9 mouse cellular contexts compared by ENCODE assay signal in the genomic region with DNA sequence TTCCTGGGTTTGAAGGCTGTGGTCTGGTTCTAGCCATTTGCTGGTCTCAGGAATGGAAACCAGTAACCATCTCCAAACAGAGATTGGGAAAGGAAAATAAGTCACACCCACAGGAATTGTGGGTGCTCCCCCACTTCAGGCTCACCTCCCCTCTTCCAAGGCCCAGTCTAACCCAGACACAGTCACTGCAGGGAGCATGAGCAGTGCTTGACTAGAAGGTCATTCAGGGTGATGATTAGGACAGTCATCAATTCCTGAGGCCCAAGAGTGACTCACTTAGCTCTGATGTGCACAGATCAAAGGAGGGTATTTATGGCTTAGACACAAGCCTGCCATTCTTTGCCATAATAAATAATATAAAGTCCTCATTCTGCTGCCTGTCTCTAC.
DNase-seq lines count a peak whose midpoint lies in the region; ATAC-seq and TF ChIP-seq lines count a peak whose summit lies in the region.
"Had no signal": no experiment of that assay in that cellular context is flagged by ENCODE, and none has a peak within 500 bp of the region (broad histone marks: within the 10 kb centered on the region; RNA-seq: fewer than 3 reads in every experiment).

No protein-coding gene starts in this region.

- ATAC-seq in forebrain, embryonic 16.5 days, result no peak
- ATAC-seq in granulocyte monocyte progenitor cell, adult 5-6 weeks (replicated peaks; ENCODE audit: poor library complexity, severe bottlenecking), result peak; percentile 28

- no peaks in the 10 kb centered on the region for H3K9me3 ChIP-seq in forebrain, embryonic 10.5 days
- H3K9me3 ChIP-seq in forebrain, embryonic 16.5 days (ENCODE audit: control insufficient read depth, low read length), result no peaks in the 10 kb centered on the region
- no peaks in the 10 kb centered on the region for H3K9me3 ChIP-seq in MEL (replicated peaks; ENCODE audit: insufficient read depth, low read length)

- no peaks in the 10 kb centered on the region for H3K79me2 ChIP-seq in MEL (ENCODE audit: control insufficient read depth, insufficient read depth, low read length, poor library complexity)

- no peak overlapping the region for H3K4me2 ChIP-seq in forebrain, embryonic 16.5 days (ENCODE audit: low read length)

- H3K4me1 ChIP-seq in forebrain, embryonic 10.5 days, result peaks cover 26% of the 10 kb centered on the region
- H3K4me1 ChIP-seq in forebrain, embryonic 16.5 days (replicated peaks; ENCODE audit: control insufficient read depth, insufficient read depth, low read length), result peaks cover 3% of the 10 kb centered on the region
- peaks cover 0 to 5% of the 10 kb centered on the region in 2 experiments; a peak in 1 of 4 replicates for H3K4me1 ChIP-seq in MEL (ENCODE audit: control insufficient read depth in 1 of 2, insufficient read depth in 2 of 2, low read length in 2 of 2)
- peaks cover 8% of the 10 kb centered on the region for H3K4me1 ChIP-seq in thymus, adult 2 months (replicated peaks; ENCODE audit: control insufficient read depth, insufficient read depth, low read length)

- DNase-seq in forebrain, embryonic 10.5 days (ENCODE audit: extremely low spot score, low spot score), result no peak
- DNase-seq in layer of hippocampus, adult 11-12 months (ENCODE audit: low spot score), result peak; percentile 26
- no peak for DNase-seq in layer of hippocampus, adult 18-20 months (ENCODE audit: low spot score in 2 of 2)
- DNase-seq in MEL (ENCODE audit: low read depth, low spot score), result no peak
- DNase-seq in thymus, postnatal 10 days (ENCODE audit: low spot score in 2 of 2), result no peak
- DNase-seq in thymus, adult 2 months, result no peak

- TF ChIP-seq CTCF in MEL (IDR thresholded peaks at IDR 0.05 in 2 of 3, conservative IDR thresholded peaks at IDR 0.05 in 1 of 3; ENCODE audit: control insufficient read depth in 1 of 3, insufficient read depth in 1 of 3, low read depth in 2 of 3, low read length in 3 of 3, poor library complexity in 1 of 3, severe bottlenecking in 1 of 3), result no peak
- no peak for TF ChIP-seq CTCF in thymus, adult 2 months (IDR thresholded peaks at IDR 0.05; ENCODE audit: borderline replicate concordance, control insufficient read depth, extremely low read depth, insufficient read depth, low read length, poor library complexity)

- no peak overlapping the region for H3K9ac ChIP-seq in forebrain, embryonic 16.5 days (replicated peaks; ENCODE audit: low read depth, low read length)
- peak overlapping the region; percentile 59; the same call in 1 of the 2 replicates for H3K9ac ChIP-seq in MEL (ENCODE audit: control insufficient read depth, low read depth, low read length, poor library complexity, severe bottlenecking)

- H3K27me3 ChIP-seq in forebrain, embryonic 10.5 days (ENCODE audit: poor library complexity, severe bottlenecking), result no peaks in the 10 kb centered on the region
- no peaks in the 10 kb centered on the region for H3K27me3 ChIP-seq in forebrain, embryonic 16.5 days (replicated peaks; ENCODE audit: control insufficient read depth, insufficient read depth, low read length)
- no peaks in the 10 kb centered on the region for H3K27me3 ChIP-seq in MEL (ENCODE audit: control insufficient read depth in 1 of 2, insufficient read depth in 2 of 2, low read length in 2 of 2)
- no peaks in the 10 kb centered on the region for H3K27me3 ChIP-seq in thymus, adult 2 months (ENCODE audit: control insufficient read depth, insufficient read depth, low read length)

- no peak for TF ChIP-seq RAD21 in MEL (IDR thresholded peaks at IDR 0.05; ENCODE audit: low read depth, low read length)

- H3K4me3 ChIP-seq in forebrain, embryonic 10.5 days, result no peak overlapping the region
- no peak overlapping the region for H3K4me3 ChIP-seq in forebrain, embryonic 16.5 days (replicated peaks; ENCODE audit: low read length)
- no peak overlapping the region; a peak in 1 of 4 replicates for H3K4me3 ChIP-seq in MEL (ENCODE audit: control insufficient read depth in 1 of 2, insufficient read depth in 1 of 2, low read depth in 2 of 2, low read length in 2 of 2)
- no peak overlapping the region for H3K4me3 ChIP-seq in thymus, adult 2 months (ENCODE audit: control insufficient read depth, insufficient read depth, low read length)
- H3K4me3 ChIP-seq: erythroblast, embryonic 14.5 days had no signal

- H3K36me3 ChIP-seq in forebrain, embryonic 10.5 days (replicated peaks), result no peaks in the 10 kb centered on the region
- no peaks in the 10 kb centered on the region for H3K36me3 ChIP-seq in forebrain, embryonic 16.5 days (ENCODE audit: control insufficient read depth, insufficient read depth)
- H3K36me3 ChIP-seq in MEL (ENCODE audit: control insufficient read depth in 1 of 2, insufficient read depth in 2 of 2, low read length in 2 of 2), result no peaks in the 10 kb centered on the region; a peak in 1 of 4 replicates
- no peaks in the 10 kb centered on the region for H3K36me3 ChIP-seq in thymus, adult 2 months (ENCODE audit: control insufficient read depth, insufficient read depth, low read length)

- no peak for TF ChIP-seq POLR2A in MEL (IDR thresholded peaks at IDR 0.05; ENCODE audit: control insufficient read depth in 1 of 2, insufficient read depth in 1 of 2, low read depth in 1 of 2, low read length in 2 of 2, poor library complexity in 1 of 2)
- no peak for TF ChIP-seq POLR2A in thymus, adult 2 months (IDR thresholded peaks at IDR 0.05; ENCODE audit: control insufficient read depth, extremely low read depth, insufficient read depth, low read length, poor library complexity)

- H3K27ac ChIP-seq in forebrain, embryonic 10.5 days, result peak overlapping the region; percentile 72
- no peak overlapping the region for H3K27ac ChIP-seq in forebrain, embryonic 16.5 days (ENCODE audit: low read length)
- H3K27ac ChIP-seq in MEL (ENCODE audit: control insufficient read depth, low read depth, low read length), result no peak overlapping the region
- no peak overlapping the region for H3K27ac ChIP-seq in thymus, adult 2 months (ENCODE audit: control insufficient read depth, insufficient read depth, low read length)

- TF ChIP-seq EP300 in MEL (IDR thresholded peaks at IDR 0.05; ENCODE audit: low read depth in 1 of 2, low read length in 2 of 2), result no peak

TF ChIP-seq in MEL, 35 proteins besides CTCF, POLR2A, EP300 and RAD21:
- TF ChIP-seq JUND (IDR thresholded peaks at IDR 0.05; ENCODE audit: low read depth, low read length) (no peak), ETS1 (IDR thresholded peaks at IDR 0.05; ENCODE audit: low read depth, low read length) (no peak), NELFE (IDR thresholded peaks at IDR 0.05; ENCODE audit: low read depth, low read length) (0 out of 2 replicates have a peak, but pooled peaks have one; percentile 11)
